ENCODE assay signal across 31 mouse cellular contexts in genomic region chr11:97094600-97094999, GRCm38 (mm10). TPM values are rescaled to one million over a fixed set of nuclear protein-coding genes. Genes with fewer than 3 reads are reported as not detected.
"Had no signal": no experiment of that assay in that cellular context is flagged by ENCODE, and none has a peak within 500 bp of the region (broad histone marks: within the 10 kb centered on the region; RNA-seq: fewer than 3 reads in every experiment).

No protein-coding gene starts in this region.

- DNase-seq: cerebellum, adult 9-10 months; cerebellum, adult 9-11 months; cerebellum, postnatal 10 days; cerebellum, postnatal 14 days; cerebellum, postnatal 25 days; cerebellum, postnatal 36 days; embryo, embryonic 11 days; forebrain, postnatal 0 days; gastrocnemius, adult 2 months; gastrocnemius, postnatal 10 days; gastrocnemius, postnatal 14 days; gastrocnemius, postnatal 25 days; gastrocnemius, postnatal 36 days; heart, adult 11 months; heart, adult 18-20 months; heart, adult 2 months had no signal

- H3K9me3 ChIP-seq: embryonic facial prominence, embryonic 10.5 days; embryonic facial prominence, embryonic 13.5 days; embryonic facial prominence, embryonic 15.5 days; forebrain, embryonic 12.5 days; forebrain, embryonic 13.5 days; forebrain, embryonic 15.5 days; heart, embryonic 10.5 days had no signal

- H3K9ac ChIP-seq: embryonic facial prominence, embryonic 12.5 days; embryonic facial prominence, embryonic 13.5 days; embryonic facial prominence, embryonic 15.5 days; forebrain, embryonic 12.5 days; forebrain, embryonic 13.5 days; forebrain, embryonic 15.5 days; forebrain, postnatal 0 days had no signal

- H3K4me1 ChIP-seq: embryonic facial prominence, embryonic 12.5 days; embryonic facial prominence, embryonic 13.5 days; embryonic facial prominence, embryonic 15.5 days; forebrain, embryonic 13.5 days; forebrain, embryonic 15.5 days had no signal

- H3K27ac ChIP-seq: embryonic facial prominence, embryonic 10.5 days; embryonic facial prominence, embryonic 12.5 days; embryonic facial prominence, embryonic 13.5 days; embryonic facial prominence, embryonic 15.5 days; forebrain, embryonic 10.5 days; forebrain, embryonic 12.5 days; forebrain, embryonic 13.5 days; forebrain, embryonic 15.5 days; gastrocnemius, adult 2 months; heart, adult 2 months; heart, embryonic 10.5 days had no signal

- H3K36me3 ChIP-seq: embryonic facial prominence, embryonic 10.5 days; embryonic facial prominence, embryonic 12.5 days; embryonic facial prominence, embryonic 13.5 days; embryonic facial prominence, embryonic 15.5 days; forebrain, embryonic 10.5 days; forebrain, embryonic 12.5 days; forebrain, embryonic 15.5 days; heart, embryonic 10.5 days had no signal

- H3K4me3 ChIP-seq: embryonic facial prominence, embryonic 10.5 days; embryonic facial prominence, embryonic 12.5 days; embryonic facial prominence, embryonic 13.5 days; embryonic facial prominence, embryonic 15.5 days; erythroblast, embryonic 14.5 days; forebrain, embryonic 10.5 days; forebrain, embryonic 12.5 days; forebrain, embryonic 13.5 days; forebrain, embryonic 15.5 days; gastrocnemius, adult 2 months; heart, adult 2 months; heart, embryonic 10.5 days had no signal

- ATAC-seq: forebrain, embryonic 13.5 days; forebrain, embryonic 14.5 days; forebrain, embryonic 15.5 days; forebrain, embryonic 16.5 days; forebrain, postnatal 0 days had no signal

- H3K4me2 ChIP-seq: embryonic facial prominence, embryonic 12.5 days; embryonic facial prominence, embryonic 13.5 days; embryonic facial prominence, embryonic 15.5 days; forebrain, embryonic 12.5 days; forebrain, embryonic 13.5 days; forebrain, embryonic 15.5 days had no signal

RNA-seq across cellular contexts. Expression of gene Tbx21, which starts 20.5 kb away (rescaled TPM):
- total RNA-seq: granulocyte monocyte progenitor cell, adult 5-6 weeks; heart, adult 2 months had no signal
- polyA plus RNA-seq: embryonic facial prominence, embryonic 11.5 days; erythroblast, embryonic 14.5 days had no signal

RNA-seq across cellular contexts. Expression of gene Lrrc46, which starts 53.4 kb away (rescaled TPM):
- total RNA-seq: gastrocnemius, adult 2 months; gastrocnemius, adult 8-10 months; gastrocnemius, postnatal 14 days had no signal
- polyA plus RNA-seq: erythroblast, embryonic 14.5 days had no signal
